Mouse (Mus musculus) right cerebral cortex, adult 18-20 months (tissue): ENCODE results near the gene Kctd18.
"Not testable (repeated sequence)": the region's sequence is repeated elsewhere in the genome, so short reads cannot be mapped to it uniquely, and the experiment has no call there.

Source experiments
- DNase-seq: peaks from one replicate; pipeline ENCODE4 v3.0.0; 2022; ENCODE audit warnings: mixed read lengths

Kctd18 gene

GRCm38 (mm10) chr1:58018856-58019255, at the start of gene Kctd18:
Gene Kctd18 (minus strand): TSS chr1:58018956.
- DNase-seq = no peak

- no peak for DNase-seq
These were observed 46.9 kb upstream of the Kctd18 start for GRCm38 (mm10) chr1:58065606-58066005.

- no peak for DNase-seq
These were observed 46.4 kb upstream of the Kctd18 start for GRCm38 (mm10) chr1:58065151-58065550.

GRCm38 (mm10) chr1:58062131-58062530, 43.4 kb upstream of the Kctd18 start:
- DNase-seq = no peak

- no peak for DNase-seq
These were observed 40.1 kb upstream of the Kctd18 start for GRCm38 (mm10) chr1:58058846-58059245.

GRCm38 (mm10) chr1:58056939-58057338, 38.2 kb upstream of the Kctd18 start:
- no peak for DNase-seq

- DNase-seq = no peak
These were observed 37.5 kb upstream of the Kctd18 start for GRCm38 (mm10) chr1:58056074-58056807.

GRCm38 (mm10) chr1:58055598-58055997, 36.8 kb upstream of the Kctd18 start:
- no peak for DNase-seq

- DNase-seq = no peak
These were observed 30.4 kb upstream of the Kctd18 start for GRCm38 (mm10) chr1:58049126-58049525.

GRCm38 (mm10) chr1:58046721-58047290, 28.1 kb upstream of the Kctd18 start:
- no peak for DNase-seq

- no peak for DNase-seq
These were observed 26.8 kb upstream of the Kctd18 start for GRCm38 (mm10) chr1:58045546-58045945.

GRCm38 (mm10) chr1:58045076-58045475, 26.3 kb upstream of the Kctd18 start:
- DNase-seq = no peak

- not testable (repeated sequence) for DNase-seq
These were observed 18.6 kb upstream of the Kctd18 start for GRCm38 (mm10) chr1:58037306-58037705.

- peak; percentile 25 for DNase-seq
These were observed 12.5 kb upstream of the Kctd18 start for GRCm38 (mm10) chr1:58031160-58031769.

GRCm38 (mm10) chr1:58030156-58030871, 11.6 kb upstream of the Kctd18 start:
- DNase-seq = peak; percentile 47

GRCm38 (mm10) chr1:58029636-58030117, 10.9 kb upstream of the Kctd18 start, which contains the start of gene Aox1:
Gene Aox1 (plus strand): TSS chr1:58029931.
- peak; percentile 34 for DNase-seq

GRCm38 (mm10) chr1:58027707-58028106, 9.0 kb upstream of the Kctd18 start:
- DNase-seq = no peak

GRCm38 (mm10) chr1:58006388-58006787, 12.4 kb downstream of the Kctd18 start:
- not testable (repeated sequence) for DNase-seq

GRCm38 (mm10) chr1:57998146-57998545, 20.6 kb downstream of the Kctd18 start:
- DNase-seq = no peak

GRCm38 (mm10) chr1:57996133-57996615, 22.6 kb downstream of the Kctd18 start:
- DNase-seq = no peak

GRCm38 (mm10) chr1:57995432-57996132, 23.2 kb downstream of the Kctd18 start, which contains the start of gene Sgo2a:
Gene Sgo2a (plus strand): TSS chr1:57995971.
- peak; percentile 92 for DNase-seq

- DNase-seq = no peak
These were observed 27.5 kb downstream of the Kctd18 start for GRCm38 (mm10) chr1:57991277-57991676.
